Mouse (Mus musculus) stomach, embryonic 15.5 days (tissue): Measurements from ENCODE around the gene Polr3a. TPM values are rescaled to one million over a fixed set of nuclear protein-coding genes. Genes with fewer than 3 reads are reported as not detected.
A peak's percentile ranks its signal among the peaks of the same experiment; 100 is the strongest.

ENCODE experiments used
- ATAC-seq: fragments of 200-750 bp; cut with Nextera tagmentation; 2 replicates; pipeline ENCODE4 v1.8.0; 2017; ENCODE audit warnings: low read depth, moderate number of reproducible peaks, moderate TSS enrichment; ENCODE audit not compliant: insufficient read depth, low FRiP score
- H3K27ac ChIP-seq: fragments of 300-500 bp; sonication (generic); 2 replicates; pipeline ENCODE4 v1.5.1; 2015; ENCODE audit warnings: mild to moderate bottlenecking, inconsistent platforms
- H3K27me3 ChIP-seq: fragments of 300-500 bp; sonication (generic); replicated peaks from 2 replicates; pipeline ENCODE4 v1.6.1; 2015; ENCODE audit warnings: inconsistent platforms
- H3K36me3 ChIP-seq: fragments of 300-500 bp; sonication (generic); 2 replicates; pipeline ENCODE4 v1.6.1; 2015; ENCODE audit warnings: inconsistent platforms
- H3K4me1 ChIP-seq: fragments of 300-500 bp; sonication (generic); 2 replicates; pipeline ENCODE4 v1.6.1; 2015; ENCODE audit warnings: inconsistent platforms
- H3K4me2 ChIP-seq: fragments of 300-500 bp; sonication (generic); 2 replicates; pipeline ENCODE4 v1.6.1; 2015; ENCODE audit warnings: mild to moderate bottlenecking, inconsistent platforms
- H3K4me3 ChIP-seq: fragments of 300-500 bp; sonication (generic); replicated peaks from 2 replicates; pipeline ENCODE4 v1.5.1; 2015; ENCODE audit warnings: inconsistent platforms
- H3K9ac ChIP-seq: fragments of 300-500 bp; sonication (generic); 2 replicates; pipeline ENCODE4 v1.6.1; 2015; ENCODE audit warnings: inconsistent platforms
- H3K9me3 ChIP-seq: fragments of 300-500 bp; sonication (generic); 2 replicates; pipeline ENCODE4 v1.6.1; 2016; ENCODE audit warnings: inconsistent platforms
- WGBS: fragments of 180-500 bp; shearing (Covaris S2); methylation state at CpG from one replicate; pipeline ENCODE4 v1.1.7; 2015; 5-methylcytosine and 5-hydroxymethylcytosine counted together
- polyA plus RNA-seq: library from polyadenylated mRNA; unstranded; fragments of >200 nt; fragmentation: Nextera tagmentation; extraction: Ambion mirVana; gene quantifications from 2 replicates; pipeline ENCODE4 v1.2.1, GENCODE M21; 2015

Gene Polr3a
- polyA plus RNA-seq, 1 experiment from 2014 or later = 15.3 TPM

DNA sequence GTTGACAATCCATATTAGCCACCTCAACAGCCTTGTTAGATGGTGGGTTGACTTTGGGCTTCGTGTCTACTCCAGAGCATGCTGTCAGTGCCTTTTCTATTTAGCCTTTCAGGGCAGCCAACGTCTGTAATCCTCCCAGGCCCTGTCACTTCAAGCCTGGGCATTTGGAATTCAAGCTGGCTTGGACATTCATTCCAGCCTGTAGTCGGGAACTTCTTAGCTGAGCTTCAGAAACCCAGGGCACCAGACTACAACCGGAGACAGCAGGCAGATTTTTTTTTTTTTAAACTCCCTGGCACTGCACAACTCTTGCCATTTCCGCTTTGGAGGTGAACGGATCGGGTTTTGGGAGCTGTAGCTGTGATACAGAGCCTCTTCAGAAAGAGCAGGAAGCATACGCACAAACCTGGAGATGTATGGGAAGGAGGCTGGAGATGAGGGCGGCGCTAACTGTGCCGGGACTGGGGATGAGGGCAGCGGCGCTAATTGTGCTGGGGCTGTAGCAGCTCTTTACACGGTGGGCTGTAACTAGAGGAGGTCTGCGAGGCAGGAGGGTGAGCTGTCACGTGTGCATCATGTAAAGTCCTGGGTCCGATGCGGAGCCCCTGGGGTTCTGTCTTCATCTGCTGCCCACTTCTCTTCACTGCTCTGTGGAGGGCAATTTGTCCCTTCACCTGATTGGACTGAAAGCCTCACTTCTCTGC is 21.4 kb upstream of the Polr3a start:
- Histone ChIP-seq H3K4me3 (no peak overlapping the region; the same call in 1 of the 2 replicates), H3K27ac (peak overlapping the region; percentile 54; the same call in 1 of the 2 replicates), H3K27me3 (no peaks in the 10 kb centered on the region), H3K4me1 (peaks cover 13% of the 10 kb centered on the region), H3K4me2 (peak overlapping the region; percentile 22; the same call in 1 of the 2 replicates), H3K36me3 (no peaks in the 10 kb centered on the region), H3K9me3 (no peaks in the 10 kb centered on the region), H3K9ac (no peak overlapping the region)
- WGBS = 16% methylated on average over 18 of the region's 18 CpGs
- ATAC-seq = no peak

DNA sequence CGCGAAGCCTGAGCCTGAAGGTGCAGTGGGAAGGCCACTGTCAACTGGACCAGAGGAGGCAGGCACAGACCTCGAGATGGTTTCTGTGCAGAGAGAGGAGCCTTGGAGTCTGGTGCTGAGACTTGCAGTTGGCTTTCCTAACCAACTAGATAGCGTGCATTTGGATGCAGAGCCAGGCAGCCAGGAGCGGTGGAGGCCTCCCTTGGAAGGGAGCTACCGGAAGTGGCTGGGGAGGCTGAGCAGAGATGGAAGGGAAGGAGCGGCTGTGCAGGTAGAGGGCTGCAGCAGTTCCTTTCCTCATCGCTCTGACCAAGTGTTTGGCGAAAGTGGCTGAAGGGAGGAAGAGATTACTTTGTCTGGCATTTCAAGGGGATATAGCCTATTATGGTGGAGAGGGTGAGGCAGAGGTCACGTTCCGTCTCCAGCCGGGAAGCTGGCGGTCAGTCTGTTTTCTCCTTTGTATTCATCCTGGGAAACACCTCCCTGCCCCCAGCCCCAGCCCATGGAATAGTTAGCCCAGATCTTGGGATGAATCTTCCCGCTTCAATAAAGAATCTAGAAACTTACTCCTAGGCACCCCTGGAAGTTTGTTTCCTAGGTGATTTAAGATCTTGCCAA is 20.7 kb upstream of the Polr3a start:
- no peaks in the 10 kb centered on the region for H3K36me3 ChIP-seq
- peak overlapping the region; percentile 54 for H3K27ac ChIP-seq
- no peaks in the 10 kb centered on the region for H3K27me3 ChIP-seq
- H3K4me2 ChIP-seq = peak overlapping the region; percentile 22
- H3K4me3 ChIP-seq = no peak overlapping the region
- H3K9ac ChIP-seq = no peak overlapping the region
- WGBS = 27% methylated on average over 14 of the region's 14 CpGs
- peaks cover 13% of the 10 kb centered on the region for H3K4me1 ChIP-seq
- ATAC-seq = no peak
- H3K9me3 ChIP-seq = no peaks in the 10 kb centered on the region

DNA sequence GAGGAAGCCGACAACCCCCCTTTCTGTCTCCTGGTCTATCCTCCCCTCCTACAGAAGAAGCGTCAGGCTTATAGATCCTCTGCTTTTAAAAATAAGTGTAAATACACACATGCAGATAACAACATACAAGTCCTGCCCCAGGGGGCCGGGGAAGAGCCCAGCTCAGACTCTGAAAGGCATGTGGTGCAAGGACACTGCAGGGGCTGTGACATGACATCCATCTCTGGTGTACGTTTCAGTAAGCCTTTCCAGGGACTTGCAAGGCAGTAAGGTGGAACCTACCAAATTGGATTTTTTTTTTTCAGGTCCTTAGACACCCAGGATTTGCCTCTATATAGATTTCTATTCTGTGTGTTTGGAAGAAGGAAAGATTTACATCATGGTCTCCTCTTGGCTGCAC is 14.4 kb upstream of the Polr3a start:
- Histone ChIP-seq H3K27me3 (no peaks in the 10 kb centered on the region), H3K4me1 (no peaks in the 10 kb centered on the region), H3K9me3 (no peaks in the 10 kb centered on the region), H3K4me2 (no peak overlapping the region), H3K27ac (peak overlapping the region; percentile 66), H3K36me3 (peaks cover 21% of the 10 kb centered on the region), H3K9ac (no peak overlapping the region), H3K4me3 (no peak overlapping the region)
- 57% methylated on average over 4 of the region's 4 CpGs for WGBS
- ATAC-seq = no peak

DNA sequence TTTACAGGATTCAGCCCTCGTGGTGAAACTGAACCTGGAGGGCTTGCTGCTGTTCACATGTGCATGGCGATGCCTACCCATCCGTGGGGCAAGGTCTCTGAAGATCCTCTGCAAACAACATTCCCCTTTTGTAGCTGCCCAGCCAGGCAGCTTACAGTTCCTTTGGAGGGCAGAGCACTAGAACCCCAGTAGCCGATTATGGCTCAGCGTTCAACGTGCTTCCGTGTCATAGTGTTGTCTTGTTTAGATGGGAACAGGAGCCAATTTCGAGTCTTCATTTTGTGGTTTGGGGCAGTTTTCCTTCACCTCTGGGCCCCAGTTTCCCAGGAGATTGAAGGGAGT is 14.0 kb upstream of the Polr3a start:
- Histone ChIP-seq H3K9me3 (no peaks in the 10 kb centered on the region), H3K36me3 (peaks cover 23% of the 10 kb centered on the region), H3K4me1 (no peaks in the 10 kb centered on the region), H3K27me3 (no peaks in the 10 kb centered on the region), H3K27ac (peak overlapping the region; percentile 66), H3K4me2 (peak overlapping the region; percentile 39), H3K9ac (no peak overlapping the region), H3K4me3 (no peak overlapping the region)
- no peak for ATAC-seq
- WGBS = 15% methylated on average over 8 of the region's 8 CpGs

DNA sequence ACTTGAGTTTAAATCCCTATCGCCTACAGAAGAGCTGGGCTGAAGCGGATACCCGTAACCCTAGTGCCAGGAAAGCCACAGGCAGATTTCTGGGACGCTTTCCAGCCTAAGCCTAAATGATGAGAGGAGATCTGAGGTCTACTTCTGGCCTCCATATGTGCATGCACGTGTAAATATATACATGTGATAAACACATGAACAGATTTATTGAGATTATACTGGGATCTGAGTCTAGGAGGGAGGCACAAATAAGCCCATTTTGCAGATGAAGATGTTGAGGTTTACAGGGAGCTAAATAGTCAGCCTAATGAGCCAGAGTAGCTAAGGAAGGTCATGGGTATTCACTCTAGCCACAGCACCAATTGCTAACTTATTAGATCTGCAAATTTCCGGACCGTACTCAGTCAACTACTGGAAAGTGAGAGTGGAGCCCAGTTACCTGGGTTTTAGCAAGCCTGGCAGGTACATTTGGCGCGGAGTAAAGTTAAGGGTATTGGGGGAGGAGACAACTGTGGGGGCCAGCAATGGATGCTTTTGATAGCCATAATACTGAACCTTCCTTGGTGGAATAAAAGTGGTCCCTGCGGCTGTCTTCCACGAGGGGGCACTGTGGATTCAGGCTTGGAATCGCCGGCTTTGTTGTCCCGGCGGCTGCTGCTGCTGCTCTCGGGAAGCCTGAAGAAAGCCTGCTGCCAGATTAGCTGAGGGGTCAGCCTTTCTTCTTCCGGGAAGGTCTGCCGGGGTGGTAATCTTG is 13.4 kb upstream of the Polr3a start:
- Histone ChIP-seq H3K9me3 (no peaks in the 10 kb centered on the region), H3K36me3 (peaks cover 27% of the 10 kb centered on the region), H3K27ac (peak overlapping the region; percentile 66), H3K4me2 (peak overlapping the region; percentile 39), H3K27me3 (no peaks in the 10 kb centered on the region), H3K4me1 (no peaks in the 10 kb centered on the region), H3K9ac (no peak overlapping the region), H3K4me3 (no peak overlapping the region)
- peak; percentile 53; the same call in 1 of the 2 replicates for ATAC-seq
- 20% methylated on average over 18 of the region's 18 CpGs for WGBS

DNA sequence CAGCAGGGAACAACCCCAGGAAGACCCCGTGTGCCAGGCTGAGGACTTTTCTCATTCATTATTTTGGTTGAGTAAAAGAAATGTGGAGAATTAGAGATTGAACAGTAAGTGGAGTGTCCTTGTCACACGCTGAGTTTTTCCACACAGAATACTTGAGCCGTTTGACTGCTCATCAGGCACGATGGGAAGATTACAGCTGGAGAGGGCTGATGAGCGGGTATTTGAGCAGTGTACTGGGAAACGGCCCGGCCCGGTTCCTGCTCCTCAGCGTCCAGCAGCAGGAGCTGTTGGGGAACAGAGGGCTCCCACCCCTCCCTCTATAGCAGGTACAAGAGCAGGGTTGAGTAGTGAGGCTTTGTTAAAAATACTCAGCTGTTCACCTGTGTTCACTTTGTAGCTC is 12.6 kb upstream of the Polr3a start:
- Histone ChIP-seq H3K4me2 (no peak overlapping the region), H3K9me3 (no peaks in the 10 kb centered on the region), H3K9ac (no peak overlapping the region), H3K27me3 (no peaks in the 10 kb centered on the region), H3K27ac (no peak overlapping the region), H3K4me3 (no peak overlapping the region), H3K4me1 (no peaks in the 10 kb centered on the region), H3K36me3 (peaks cover 33% of the 10 kb centered on the region)
- WGBS = 32% methylated on average over 9 of the region's 9 CpGs
- peak; percentile 14; the same call in 1 of the 2 replicates for ATAC-seq

DNA sequence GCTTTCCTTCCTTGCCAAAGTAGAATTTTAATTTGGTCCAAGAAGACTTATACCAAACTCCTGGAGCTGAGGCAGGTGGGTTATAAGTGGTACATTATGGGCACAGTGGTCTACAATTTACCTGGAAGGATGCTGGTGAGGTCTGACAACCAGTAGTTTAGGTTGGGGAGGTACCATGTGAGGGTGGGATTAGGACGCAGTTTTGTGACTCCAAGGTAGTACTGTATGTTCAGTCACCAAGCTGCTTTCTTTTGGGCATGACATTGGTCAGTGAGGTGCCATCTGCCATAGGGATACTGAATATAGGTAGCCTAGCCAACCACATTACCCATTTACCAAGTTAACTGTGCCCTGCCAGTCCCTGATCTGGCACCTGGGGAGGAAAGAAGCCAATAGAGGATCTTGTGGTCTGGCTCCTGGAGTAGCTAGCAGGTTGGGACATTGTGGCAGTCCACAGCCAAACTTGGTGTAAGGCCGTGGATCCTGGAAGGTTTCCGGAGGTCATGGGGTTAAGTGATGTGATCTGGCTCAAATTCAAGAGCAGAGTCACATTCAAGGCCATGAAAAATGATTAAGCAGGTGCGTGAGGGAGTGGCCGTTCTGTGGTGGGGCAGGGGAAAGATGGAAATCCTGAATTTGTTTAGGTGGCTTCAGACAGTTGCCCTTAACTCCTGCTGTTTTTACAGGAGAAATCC is 11.8 kb upstream of the Polr3a start:
- Histone ChIP-seq H3K36me3 (peaks cover 40% of the 10 kb centered on the region), H3K27me3 (no peaks in the 10 kb centered on the region)
- 54% methylated on average over 5 of the region's 5 CpGs for WGBS

DNA sequence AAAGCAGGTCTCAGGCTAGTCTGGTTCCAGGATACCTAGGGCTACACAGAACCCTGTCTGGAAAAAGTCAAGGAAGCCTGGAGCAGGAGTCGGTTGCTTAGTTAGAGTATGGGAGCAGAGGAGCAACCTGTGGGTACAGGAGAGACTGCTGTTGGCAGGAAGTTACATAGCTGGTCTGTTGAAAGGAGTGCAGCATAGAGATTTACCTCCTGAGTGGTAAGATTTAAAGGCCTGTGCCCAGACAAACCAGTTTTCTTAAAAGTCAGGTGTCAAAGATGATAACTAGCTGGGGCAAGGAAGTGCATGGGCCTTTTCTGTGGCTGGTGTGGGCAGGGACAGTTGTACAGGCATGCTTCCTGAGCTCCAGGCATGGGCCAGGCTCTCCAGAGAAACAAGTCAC is 10.6 kb upstream of the Polr3a start:
- peaks cover 11% of the 10 kb centered on the region; the same call in 1 of the 2 replicates for H3K4me1 ChIP-seq
- whole genome bisulfite sequencing = 72% methylated on average over 1 of the region's 1 CpGs
- peaks cover 44% of the 10 kb centered on the region for H3K36me3 ChIP-seq
- no peak for ATAC-seq
- H3K9me3 ChIP-seq = no peaks in the 10 kb centered on the region
- H3K4me2 ChIP-seq = no peak overlapping the region
- H3K9ac ChIP-seq = no peak overlapping the region
- no peaks in the 10 kb centered on the region for H3K27me3 ChIP-seq
- no peak overlapping the region for H3K4me3 ChIP-seq
- no peak overlapping the region for H3K27ac ChIP-seq

More for the DNA sequence above, 11.8 kb upstream of the Polr3a start:
- ATAC-seq = no peak
- H3K27ac ChIP-seq = no peak overlapping the region
- no peaks in the 10 kb centered on the region for H3K9me3 ChIP-seq
- no peak overlapping the region for H3K4me2 ChIP-seq
- H3K4me1 ChIP-seq = no peaks in the 10 kb centered on the region
- H3K9ac ChIP-seq = no peak overlapping the region
- H3K4me3 ChIP-seq = no peak overlapping the region

DNA sequence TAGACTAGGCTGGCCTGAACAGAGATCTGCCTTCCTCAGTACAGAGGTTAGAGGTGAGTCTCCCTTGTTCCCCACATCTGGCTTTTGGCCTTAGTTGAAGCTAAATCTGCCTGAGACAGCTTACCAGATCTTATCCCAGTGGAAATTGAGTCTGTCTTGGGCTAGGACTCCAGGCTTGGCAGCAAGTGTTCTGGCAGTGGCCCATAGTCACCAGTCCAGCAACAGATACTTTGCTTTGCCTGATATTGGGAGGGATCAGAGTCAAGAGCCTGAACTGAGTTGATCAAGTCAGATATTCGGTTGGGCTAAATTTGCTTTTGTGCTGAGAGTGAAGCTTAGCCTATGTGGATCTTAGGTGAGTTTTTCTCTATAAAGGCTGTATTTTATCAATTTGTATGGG is 9.6 kb upstream of the Polr3a start:
- WGBS = 86% methylated on average over 1 of the region's 1 CpGs
- Histone ChIP-seq H3K9me3 (no peaks in the 10 kb centered on the region), H3K4me2 (no peak overlapping the region), H3K27ac (no peak overlapping the region), H3K4me1 (peaks cover 16% of the 10 kb centered on the region), H3K27me3 (no peaks in the 10 kb centered on the region), H3K4me3 (no peak overlapping the region), H3K36me3 (peaks cover 49% of the 10 kb centered on the region), H3K9ac (no peak overlapping the region)
- ATAC-seq = no peak

DNA sequence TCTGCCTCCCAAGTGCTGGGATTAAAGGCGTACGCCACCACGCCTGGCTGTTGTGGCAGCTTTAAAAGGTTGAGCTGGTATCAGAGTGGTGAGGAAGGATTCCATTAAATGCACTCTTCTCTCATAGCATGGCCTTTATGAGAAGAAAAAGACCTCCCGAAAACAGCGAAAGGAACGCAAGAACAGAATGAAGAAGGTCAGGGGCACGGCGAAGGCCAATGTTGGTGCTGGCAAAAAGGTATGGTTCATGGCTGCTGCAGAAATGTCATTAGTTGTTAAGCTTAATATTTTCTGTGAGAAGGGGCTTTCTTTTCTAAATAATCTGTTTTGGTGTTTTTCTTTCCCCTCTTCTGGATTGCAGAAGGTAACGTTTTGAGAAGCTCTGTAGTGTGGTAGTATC is 6.4 kb upstream of the Polr3a start:
- H3K36me3 ChIP-seq = peaks cover 46% of the 10 kb centered on the region
- peak overlapping the region; percentile 2; the same call in 1 of the 2 replicates for H3K4me3 ChIP-seq
- WGBS = 81% methylated on average over 9 of the region's 9 CpGs

DNA sequence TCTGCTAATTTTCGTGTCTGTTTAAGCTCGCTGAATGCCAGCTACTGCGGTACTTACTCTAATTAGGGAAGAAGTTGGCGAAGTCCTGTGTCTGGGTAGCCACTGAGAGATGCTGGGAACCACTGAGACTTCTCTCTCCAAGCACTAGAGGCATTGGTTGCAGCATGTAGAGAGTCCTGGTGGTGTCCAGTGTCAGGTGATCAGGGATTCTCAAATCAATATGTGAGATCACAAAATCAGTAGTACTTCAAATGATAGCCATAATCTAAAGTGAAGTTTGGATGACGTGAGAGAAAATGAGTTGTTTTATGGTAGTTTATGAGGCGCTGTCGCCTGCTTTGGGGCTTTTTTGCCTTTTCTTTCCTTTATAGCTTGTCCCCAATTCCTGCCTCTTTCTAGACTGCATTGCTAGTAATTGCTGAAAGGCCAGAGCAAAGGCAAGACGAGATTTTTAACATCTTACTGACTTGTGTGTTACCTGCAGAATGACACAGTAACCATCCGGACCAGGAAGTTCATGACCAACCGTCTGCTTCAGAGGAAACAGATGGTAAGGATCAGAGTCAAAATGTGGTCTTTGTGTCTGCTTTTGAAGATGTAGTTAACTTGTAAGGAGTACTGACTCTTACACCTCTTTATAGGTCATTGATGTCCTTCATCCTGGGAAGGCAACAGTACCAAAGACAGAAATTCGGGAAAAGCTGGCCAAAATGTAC is 4.6 kb upstream of the Polr3a start:
- 2% methylated on average over 11 of the region's 11 CpGs for WGBS
- Histone ChIP-seq H3K27ac (peak overlapping the region; percentile 85), H3K4me1 (peaks cover 20% of the 10 kb centered on the region), H3K9ac (peak overlapping the region; percentile 81), H3K27me3 (no peaks in the 10 kb centered on the region), H3K36me3 (peaks cover 30% of the 10 kb centered on the region), H3K4me2 (peak overlapping the region; percentile 73), H3K4me3 (peak overlapping the region; percentile 90), H3K9me3 (no peaks in the 10 kb centered on the region)
- no peak for ATAC-seq

More for the DNA sequence above, 6.4 kb upstream of the Polr3a start:
- Histone ChIP-seq H3K4me1 (peaks cover 20% of the 10 kb centered on the region), H3K4me2 (peak overlapping the region; percentile 1; the same call in 1 of the 2 replicates), H3K9ac (no peak overlapping the region), H3K27ac (no peak overlapping the region), H3K27me3 (no peaks in the 10 kb centered on the region), H3K9me3 (no peaks in the 10 kb centered on the region)
- no peak for ATAC-seq
